Mouse (Mus musculus): Measurements from ENCODE around the gene Adh6a. TPM values are rescaled to one million over a fixed set of nuclear protein-coding genes. Genes with fewer than 3 reads are reported as not detected.

Adh6a gene
- polyA plus RNA-seq, 1 experiment from 2014 or later, result not detected

DNA sequence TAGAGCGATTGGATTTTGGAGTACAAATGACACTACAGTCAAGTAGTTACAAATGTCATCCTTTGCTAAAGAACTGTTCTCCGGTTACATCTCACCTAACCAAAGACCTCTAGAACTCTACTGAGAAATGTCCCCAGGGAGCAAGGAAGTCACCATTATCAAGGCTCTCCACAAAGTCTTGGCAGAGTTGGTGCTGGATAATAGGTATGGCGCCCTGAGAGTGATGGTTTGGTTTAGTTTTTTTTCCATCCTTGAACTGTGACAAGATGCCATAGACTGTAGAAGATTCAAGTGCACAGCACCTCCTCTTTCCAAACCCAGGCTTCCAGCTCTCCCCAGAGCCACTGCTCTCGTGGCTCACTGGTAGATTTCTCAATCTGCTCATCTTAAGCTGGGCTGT lies 25.4 kb upstream of the Adh6a start:
- peaks cover under 1% of the 10 kb centered on the region; the same call in 1 of the 2 replicates for H3K4me1 ChIP-seq (ENCODE audit: control insufficient read depth, insufficient read depth, low read length)
- H3K9me3 ChIP-seq (ENCODE audit: control insufficient read depth, low read length), result no peaks in the 10 kb centered on the region
- H3K9ac ChIP-seq (ENCODE audit: low read length), result no peak overlapping the region
- no peaks in the 10 kb centered on the region for H3K27me3 ChIP-seq (ENCODE audit: control insufficient read depth, insufficient read depth, low read length)
- no peak for DNase-seq (ENCODE audit: low spot score, missing footprints)
- no peak overlapping the region for H3K4me3 ChIP-seq (ENCODE audit: low read depth, low read length)
- H3K27ac ChIP-seq (ENCODE audit: low read depth, low read length), result no peak overlapping the region
- no peaks in the 10 kb centered on the region for H3K36me3 ChIP-seq (ENCODE audit: control insufficient read depth, insufficient read depth, low read length)
- ATAC-seq (ENCODE audit: low FRiP score), result no peak
- 93% methylated on average over 4 of the region's 4 CpGs for whole genome bisulfite sequencing
- no peak overlapping the region for H3K4me2 ChIP-seq

DNA sequence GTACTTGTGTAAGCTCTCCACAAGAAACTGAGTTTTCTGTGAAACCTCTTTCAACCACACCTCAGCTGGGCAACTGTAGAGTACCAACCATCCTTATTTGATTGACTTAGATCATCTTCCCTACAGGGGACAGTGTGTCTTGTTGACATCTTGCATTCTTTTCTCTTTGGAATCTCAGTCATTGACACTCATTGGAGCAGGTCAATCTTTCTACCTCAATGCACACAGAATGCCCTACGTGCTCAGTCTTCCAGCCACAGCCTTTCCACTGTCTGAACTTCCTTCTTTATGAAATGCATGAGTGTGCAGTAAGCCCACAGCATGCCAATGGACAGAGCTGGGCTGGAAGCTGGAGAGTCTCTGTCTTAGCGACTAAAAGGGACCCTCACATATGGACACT lies 22.4 kb upstream of the Adh6a start:
- Histone ChIP-seq H3K4me1 (ENCODE audit: control insufficient read depth, insufficient read depth, low read length) (no peaks in the 10 kb centered on the region), H3K4me2 (no peak overlapping the region), H3K27me3 (ENCODE audit: control insufficient read depth, insufficient read depth, low read length) (no peaks in the 10 kb centered on the region), H3K36me3 (ENCODE audit: control insufficient read depth, insufficient read depth, low read length) (no peaks in the 10 kb centered on the region), H3K4me3 (ENCODE audit: low read depth, low read length) (no peak overlapping the region), H3K27ac (ENCODE audit: low read depth, low read length) (no peak overlapping the region), H3K9ac (ENCODE audit: low read length) (no peak overlapping the region), H3K9me3 (ENCODE audit: control insufficient read depth, low read length) (no peaks in the 10 kb centered on the region)
- no peak for DNase-seq (ENCODE audit: low spot score, missing footprints)
- 67% methylated on average over 2 of the region's 2 CpGs for whole genome bisulfite sequencing
- ATAC-seq (ENCODE audit: low FRiP score), result no peak

DNA sequence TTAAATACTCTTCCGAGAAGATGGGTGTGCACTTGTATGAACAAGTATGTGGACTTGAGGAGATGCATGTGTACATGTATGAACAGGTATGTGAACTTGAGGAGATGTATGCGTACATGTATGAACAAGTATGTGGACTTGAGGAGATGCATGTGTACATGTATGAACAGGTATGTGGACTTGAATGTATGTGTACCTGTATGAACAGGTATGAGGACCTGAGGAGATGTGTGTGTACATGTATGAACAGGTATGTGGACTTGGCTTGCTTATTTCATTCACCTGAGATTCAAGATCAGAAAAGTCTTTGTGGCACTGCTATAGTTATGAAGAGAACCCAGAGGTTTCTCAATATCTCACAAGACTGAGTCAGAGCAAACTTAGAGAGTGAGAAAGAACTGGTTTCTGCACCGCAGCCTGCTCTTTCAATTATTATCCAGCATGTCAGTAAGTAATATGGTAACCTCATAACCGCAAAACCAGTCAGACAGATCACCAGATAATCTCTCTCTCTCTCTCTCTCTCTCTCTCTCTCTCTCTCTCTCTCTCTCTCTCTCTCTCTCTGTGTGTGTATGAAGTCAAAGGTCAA lies 21.5 kb upstream of the Adh6a start:
- Histone ChIP-seq H3K9me3 (ENCODE audit: control insufficient read depth, low read length) (no peaks in the 10 kb centered on the region), H3K4me2 (no peak overlapping the region), H3K4me1 (ENCODE audit: control insufficient read depth, insufficient read depth, low read length) (no peaks in the 10 kb centered on the region), H3K27me3 (ENCODE audit: control insufficient read depth, insufficient read depth, low read length) (no peaks in the 10 kb centered on the region), H3K27ac (ENCODE audit: low read depth, low read length) (no peak overlapping the region), H3K36me3 (ENCODE audit: control insufficient read depth, insufficient read depth, low read length) (no peaks in the 10 kb centered on the region), H3K4me3 (ENCODE audit: low read depth, low read length) (no peak overlapping the region), H3K9ac (ENCODE audit: low read length) (no peak overlapping the region)
- WGBS, result 95% methylated on average over 4 of the region's 4 CpGs
- ATAC-seq (ENCODE audit: low FRiP score) (no peak), DNase-seq (ENCODE audit: low spot score, missing footprints) (no peak)

DNA sequence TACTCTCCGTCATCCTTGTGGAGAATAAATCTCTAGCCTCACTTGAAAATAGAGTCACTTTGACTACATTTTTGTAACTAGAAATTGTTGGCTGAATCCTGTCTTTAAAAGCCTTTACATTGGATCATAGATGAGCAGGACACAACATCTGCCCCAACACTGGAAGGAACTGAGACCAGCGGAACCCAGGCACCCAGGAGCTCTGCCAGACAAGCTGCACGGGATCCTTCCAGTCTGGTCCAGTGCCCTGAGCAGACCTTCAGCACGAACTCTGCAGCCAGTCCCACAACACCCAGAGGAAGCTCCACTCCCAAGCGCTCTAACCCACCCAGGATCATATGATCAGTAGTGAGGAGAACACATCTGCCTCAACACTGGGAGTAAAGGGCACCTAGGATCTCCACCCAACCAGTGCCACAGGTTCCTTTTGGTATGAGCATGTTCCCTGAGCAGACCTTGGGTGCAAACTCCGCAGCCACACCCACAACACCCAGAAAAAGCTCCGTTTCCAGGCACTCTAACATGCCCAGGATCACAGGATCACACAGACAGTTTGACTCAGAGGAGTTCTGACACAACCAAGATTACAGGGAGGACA lies 19.7 kb upstream of the Adh6a start:
- Histone ChIP-seq H3K27ac (ENCODE audit: low read depth, low read length) (no peak overlapping the region), H3K4me1 (ENCODE audit: control insufficient read depth, insufficient read depth, low read length) (no peaks in the 10 kb centered on the region), H3K4me3 (ENCODE audit: low read depth, low read length) (no peak overlapping the region), H3K4me2 (no peak overlapping the region), H3K27me3 (ENCODE audit: control insufficient read depth, insufficient read depth, low read length) (no peaks in the 10 kb centered on the region), H3K9me3 (ENCODE audit: control insufficient read depth, low read length) (no peaks in the 10 kb centered on the region; the same call in 1 of the 2 replicates), H3K9ac (ENCODE audit: low read length) (no peak overlapping the region), H3K36me3 (ENCODE audit: control insufficient read depth, insufficient read depth, low read length) (no peaks in the 10 kb centered on the region)
- DNase-seq (ENCODE audit: low spot score, missing footprints), result no peak
- WGBS, result 85% methylated on average over 7 of the region's 7 CpGs
- ATAC-seq (ENCODE audit: low FRiP score), result no peak

DNA sequence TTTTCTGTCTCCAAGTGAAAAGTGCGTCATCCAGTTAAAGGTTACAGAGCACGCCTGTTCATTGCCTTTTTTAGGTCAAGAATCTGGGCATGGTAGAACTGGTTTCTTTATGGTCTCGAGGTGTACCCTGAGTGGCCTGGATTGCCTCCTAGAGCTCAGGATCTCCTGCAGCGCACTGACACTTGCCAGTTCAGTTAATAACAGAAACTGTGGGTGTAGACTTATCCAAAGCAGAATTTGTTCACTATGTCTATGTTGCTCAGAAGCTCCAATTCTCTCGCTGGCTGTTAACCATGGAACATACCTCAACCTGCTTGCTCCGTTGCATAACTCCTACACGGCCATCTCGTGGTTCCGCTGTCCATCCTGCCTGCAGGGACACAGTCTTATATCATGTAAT lies 13.0 kb upstream of the Adh6a start:
- no peak overlapping the region for H3K27ac ChIP-seq (ENCODE audit: low read depth, low read length)
- H3K27me3 ChIP-seq (ENCODE audit: control insufficient read depth, insufficient read depth, low read length), result no peaks in the 10 kb centered on the region
- no peak overlapping the region for H3K4me2 ChIP-seq
- no peak for ATAC-seq (ENCODE audit: low FRiP score)
- 92% methylated on average over 9 of the region's 9 CpGs for WGBS
- DNase-seq (ENCODE audit: low spot score, missing footprints), result no peak
- H3K4me3 ChIP-seq (ENCODE audit: low read depth, low read length), result no peak overlapping the region
- H3K9me3 ChIP-seq (ENCODE audit: control insufficient read depth, low read length), result no peaks in the 10 kb centered on the region; the same call in 1 of the 2 replicates
- no peaks in the 10 kb centered on the region for H3K36me3 ChIP-seq (ENCODE audit: control insufficient read depth, insufficient read depth, low read length)
- H3K9ac ChIP-seq (ENCODE audit: low read length), result no peak overlapping the region
- no peaks in the 10 kb centered on the region for H3K4me1 ChIP-seq (ENCODE audit: control insufficient read depth, insufficient read depth, low read length)

DNA sequence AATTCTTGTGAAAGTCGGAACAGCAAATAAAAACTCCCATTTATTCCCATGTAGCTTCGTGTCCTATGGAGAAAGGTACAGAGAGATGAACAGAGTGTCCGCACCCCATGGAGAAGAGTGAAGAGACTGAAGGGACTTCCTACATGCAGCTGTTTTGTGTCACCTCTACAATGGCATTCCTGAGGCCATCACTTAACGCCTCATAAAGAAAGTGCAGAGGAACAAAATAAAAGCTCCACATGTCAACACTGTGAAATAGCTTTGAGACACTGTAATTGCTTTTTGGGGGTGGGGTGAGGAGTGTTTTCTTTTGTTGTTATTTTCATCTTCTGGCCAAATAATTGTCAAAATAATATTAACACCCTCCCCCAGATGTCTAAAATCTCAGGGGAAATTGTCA lies 10.4 kb upstream of the Adh6a start:
- 67% methylated on average over 4 of the region's 4 CpGs for WGBS
- H3K4me2 ChIP-seq, result no peak overlapping the region
- no peaks in the 10 kb centered on the region for H3K4me1 ChIP-seq (ENCODE audit: control insufficient read depth, insufficient read depth, low read length)
- H3K27ac ChIP-seq (ENCODE audit: low read depth, low read length), result no peak overlapping the region
- no peak overlapping the region for H3K4me3 ChIP-seq (ENCODE audit: low read depth, low read length)
- no peaks in the 10 kb centered on the region for H3K27me3 ChIP-seq (ENCODE audit: control insufficient read depth, insufficient read depth, low read length)
- ATAC-seq (ENCODE audit: low FRiP score), result no peak
- no peaks in the 10 kb centered on the region for H3K36me3 ChIP-seq (ENCODE audit: control insufficient read depth, insufficient read depth, low read length)
- H3K9me3 ChIP-seq (ENCODE audit: control insufficient read depth, low read length), result no peaks in the 10 kb centered on the region; the same call in 1 of the 2 replicates
- no peak overlapping the region for H3K9ac ChIP-seq (ENCODE audit: low read length)
- DNase-seq (ENCODE audit: low spot score, missing footprints), result no peak

DNA sequence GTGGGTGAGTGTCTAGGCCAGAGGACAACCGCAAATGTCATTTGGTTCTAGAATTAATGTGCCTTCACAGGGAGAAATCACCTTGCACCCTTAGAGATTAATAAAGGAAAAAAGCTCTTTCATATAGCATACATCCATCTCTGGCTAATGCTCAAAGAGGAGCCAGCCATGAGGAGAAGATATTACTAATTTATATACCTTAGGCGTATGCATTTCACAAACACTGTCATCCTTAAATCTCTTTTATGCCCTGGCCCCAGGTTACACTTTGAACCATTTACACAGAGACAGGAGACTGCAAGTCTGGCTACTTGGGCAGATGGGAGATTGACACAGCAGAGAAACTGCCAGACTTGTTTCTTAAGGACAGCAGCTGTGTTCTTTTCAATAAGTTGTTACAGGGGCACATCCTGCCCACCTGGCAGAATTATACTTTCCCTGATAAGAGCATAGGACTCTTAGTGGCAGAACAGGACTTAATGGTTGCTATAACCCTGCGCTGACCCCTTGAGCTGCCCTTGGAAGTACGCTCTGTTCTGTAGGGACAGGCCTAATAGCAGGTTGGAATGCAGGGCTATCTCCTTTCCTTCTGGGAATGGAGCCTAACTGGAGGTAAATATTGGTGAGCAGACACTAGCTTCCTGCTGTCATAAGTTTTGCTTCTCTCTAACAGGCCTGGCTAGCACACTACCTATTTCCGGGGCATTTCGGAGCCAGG lies 9.2 kb upstream of the Adh6a start:
- Histone ChIP-seq H3K4me3 (ENCODE audit: low read depth, low read length) (no peak overlapping the region), H3K9ac (ENCODE audit: low read length) (no peak overlapping the region), H3K4me2 (no peak overlapping the region), H3K36me3 (ENCODE audit: control insufficient read depth, insufficient read depth, low read length) (no peaks in the 10 kb centered on the region), H3K4me1 (ENCODE audit: control insufficient read depth, insufficient read depth, low read length) (no peaks in the 10 kb centered on the region), H3K27me3 (ENCODE audit: control insufficient read depth, insufficient read depth, low read length) (no peaks in the 10 kb centered on the region), H3K27ac (ENCODE audit: low read depth, low read length) (no peak overlapping the region), H3K9me3 (ENCODE audit: control insufficient read depth, low read length) (no peaks in the 10 kb centered on the region)
- DNase-seq (ENCODE audit: low spot score, missing footprints) (no peak), ATAC-seq (ENCODE audit: low FRiP score) (no peak)
- 89% methylated on average over 6 of the region's 6 CpGs for WGBS

DNA sequence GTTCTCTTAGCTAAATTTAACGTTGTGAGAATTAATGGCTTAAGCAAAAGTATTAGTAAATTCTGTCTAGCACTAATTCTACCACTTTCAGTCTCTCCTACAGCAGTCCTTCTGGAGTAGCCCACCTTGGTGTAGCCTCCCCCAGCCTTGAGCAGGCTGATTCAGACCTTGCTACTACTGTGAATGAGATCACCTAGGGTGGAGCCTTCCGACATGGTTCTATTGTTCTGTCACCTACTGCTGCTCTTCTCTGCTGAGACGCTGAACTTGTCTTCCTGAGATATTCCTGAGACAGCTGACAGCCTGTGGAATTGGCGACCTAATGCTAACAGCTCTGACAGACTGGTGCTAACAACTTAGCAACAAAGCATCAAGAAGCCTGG lies 8.6 kb upstream of the Adh6a start:
- H3K4me3 ChIP-seq (ENCODE audit: low read depth, low read length), result no peak overlapping the region
- H3K36me3 ChIP-seq (ENCODE audit: control insufficient read depth, insufficient read depth, low read length), result no peaks in the 10 kb centered on the region
- DNase-seq (ENCODE audit: low spot score, missing footprints), result no peak
- no peak overlapping the region for H3K27ac ChIP-seq (ENCODE audit: low read depth, low read length)
- 56% methylated on average over 4 of the region's 4 CpGs for WGBS
- no peaks in the 10 kb centered on the region for H3K9me3 ChIP-seq (ENCODE audit: control insufficient read depth, low read length)
- no peaks in the 10 kb centered on the region for H3K27me3 ChIP-seq (ENCODE audit: control insufficient read depth, insufficient read depth, low read length)
- no peak for ATAC-seq (ENCODE audit: low FRiP score)
- no peak overlapping the region for H3K4me2 ChIP-seq
- H3K4me1 ChIP-seq (ENCODE audit: control insufficient read depth, insufficient read depth, low read length), result no peaks in the 10 kb centered on the region
- H3K9ac ChIP-seq (ENCODE audit: low read length), result no peak overlapping the region

DNA sequence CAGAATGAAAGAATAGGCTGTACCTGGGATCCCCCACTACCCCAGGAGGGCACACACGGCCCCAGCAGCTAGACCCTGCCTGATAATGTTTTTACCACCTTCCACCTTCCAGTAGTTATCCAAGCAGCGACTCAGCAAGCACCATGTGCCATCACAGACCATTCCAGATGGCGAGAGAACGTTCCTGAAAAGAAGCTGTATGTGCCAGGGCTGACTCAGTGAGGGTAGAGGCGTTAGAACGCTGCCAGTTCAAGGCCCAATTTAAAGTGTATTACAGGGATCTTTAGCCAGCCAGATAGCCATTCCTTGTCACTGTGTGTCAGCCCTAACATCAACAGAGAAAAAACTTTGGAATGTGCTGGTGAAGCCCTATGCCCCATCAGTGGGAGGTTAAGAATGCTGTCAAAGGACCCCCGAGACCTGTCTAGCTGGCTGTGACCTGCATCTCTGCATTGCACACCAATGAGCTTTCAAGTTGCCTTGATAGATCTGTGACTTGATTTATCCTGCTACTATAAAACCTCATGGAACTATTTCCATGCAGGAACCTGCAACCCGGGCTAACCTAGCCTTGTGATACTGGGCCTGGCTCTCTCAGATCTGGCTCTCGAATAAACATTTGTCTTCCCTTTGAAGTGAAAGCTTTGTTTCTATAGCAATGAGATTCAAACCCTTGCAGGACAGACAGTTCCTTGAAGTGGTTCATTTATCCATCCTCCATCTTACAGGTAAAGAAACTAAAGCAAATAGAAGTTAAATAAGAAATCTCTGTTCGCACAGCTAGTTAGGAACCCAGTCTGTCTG lies 7.4 kb upstream of the Adh6a start:
- Histone ChIP-seq H3K36me3 (ENCODE audit: control insufficient read depth, insufficient read depth, low read length) (no peaks in the 10 kb centered on the region), H3K9ac (ENCODE audit: low read length) (no peak overlapping the region), H3K4me3 (ENCODE audit: low read depth, low read length) (no peak overlapping the region), H3K9me3 (ENCODE audit: control insufficient read depth, low read length) (no peaks in the 10 kb centered on the region), H3K4me1 (ENCODE audit: control insufficient read depth, insufficient read depth, low read length) (no peaks in the 10 kb centered on the region), H3K4me2 (no peak overlapping the region), H3K27ac (ENCODE audit: low read depth, low read length) (no peak overlapping the region), H3K27me3 (ENCODE audit: control insufficient read depth, insufficient read depth, low read length) (no peaks in the 10 kb centered on the region)
- WGBS, result 76% methylated on average over 10 of the region's 10 CpGs
- ATAC-seq (ENCODE audit: low FRiP score) (no peak), DNase-seq (ENCODE audit: low spot score, missing footprints) (no peak)
